Mouse (Mus musculus) heart, embryonic 16.5 days (tissue): ENCODE data around the gene Ebna1bp2. TPM values are rescaled to one million over a fixed set of nuclear protein-coding genes. Genes with fewer than 3 reads are reported as not detected.

Source experiments
- polyA plus RNA-seq: library from polyadenylated mRNA; unstranded; fragments of >200 nt; fragmentation: Nextera tagmentation; extraction: Ambion mirVana; gene quantifications from 2 replicates; pipeline ENCODE4 v1.2.1, GENCODE M21; 2015

Gene Ebna1bp2
- polyA plus RNA-seq, 1 experiment from 2014 or later, result 105 TPM

Other genes starting within 250 kb of the Ebna1bp2 start
- 5.3 and 5.5 TPM in 2 replicates for gene Szt2, start 211.5 kb upstream of the Ebna1bp2 start, polyA plus RNA-seq
- 67.8 and 70.6 TPM in 2 replicates for gene Med8, start 211.5 kb upstream of the Ebna1bp2 start, polyA plus RNA-seq
- gene Elovl1, start 192.7 kb upstream of the Ebna1bp2 start, polyA plus RNA-seq, result 66.5 and 69.4 TPM in 2 replicates
- gene Cdc20, start 183.4 kb upstream of the Ebna1bp2 start, polyA plus RNA-seq, result 189 and 195 TPM in 2 replicates
- 0.88 and 1.2 TPM in 2 replicates for gene Mpl, start 163.3 kb upstream of the Ebna1bp2 start, polyA plus RNA-seq
- gene Tie1, start 130.7 kb upstream of the Ebna1bp2 start, polyA plus RNA-seq, result 52.1 and 60.8 TPM in 2 replicates
- 1.4 and 1.8 TPM in 2 replicates for gene 2610528J11Rik, start 93.8 kb upstream of the Ebna1bp2 start, polyA plus RNA-seq
- gene Tmem125, start 76.8 kb upstream of the Ebna1bp2 start, polyA plus RNA-seq, result 0.80 and 0.95 TPM in 2 replicates
- gene Cfap57, start within 50 bp of the Ebna1bp2 start, polyA plus RNA-seq, result 0.33 and 0.54 TPM in 2 replicates
- gene Olfr62, start 38.2 kb downstream of the Ebna1bp2 start, polyA plus RNA-seq, result not detected in 2 replicates
- gene Olfr1342, start 72.0 kb downstream of the Ebna1bp2 start, polyA plus RNA-seq, result 0.05 TPM in 1 of 2 replicates, not detected in the other
- not detected in 2 replicates for gene Olfr1341, start 82.7 kb downstream of the Ebna1bp2 start, polyA plus RNA-seq
- not detected in 2 replicates for gene Olfr1340, start 99.3 kb downstream of the Ebna1bp2 start, polyA plus RNA-seq
- gene Olfr1339, start 111.4 kb downstream of the Ebna1bp2 start, polyA plus RNA-seq, result not detected in 2 replicates
- gene Olfr1338, start 137.9 kb downstream of the Ebna1bp2 start, polyA plus RNA-seq, result not detected in 2 replicates
- gene Olfr1337, start 161.8 kb downstream of the Ebna1bp2 start, polyA plus RNA-seq, result not detected in 2 replicates
- gene Olfr1335, start 189.1 kb downstream of the Ebna1bp2 start, polyA plus RNA-seq, result not detected in 2 replicates
- gene Olfr1333, start 215.5 kb downstream of the Ebna1bp2 start, polyA plus RNA-seq, result not detected in 2 replicates
- not detected in 2 replicates for gene Olfr1331, start 243.8 kb downstream of the Ebna1bp2 start, polyA plus RNA-seq